Mouse (Mus musculus) hindlimb bud, embryonic 11.5 days (tissue): Measurements from ENCODE around the gene Nccrp1.
A peak's percentile ranks its signal among the peaks of the same experiment; 100 is the strongest.
"Not testable (repeated sequence)": the region's sequence is repeated elsewhere in the genome, so short reads cannot be mapped to it uniquely, and the experiment has no call there.

Experiments
- DNase-seq: peaks from one replicate; pipeline ENCODE4 v3.0.0-alpha.2; 2012; ENCODE audit warnings: low read depth, low spot score; ENCODE audit errors: extremely low spot score

Nccrp1 gene

GRCm38 (mm10) chr7:28527922-28528719, 18.9 kb downstream of the Nccrp1 start:
- peak; percentile 35 for DNase-seq

- not testable (repeated sequence) for DNase-seq
Measured at GRCm38 (mm10) chr7:28522536-28522935, 24.5 kb downstream of the Nccrp1 start, which contains the start of gene Ifnl3. TSS of gene Ifnl3 (plus strand) at chr7:28522836.

- no peak for DNase-seq
Measured at GRCm38 (mm10) chr7:28511441-28511840, 35.6 kb downstream of the Nccrp1 start.

GRCm38 (mm10) chr7:28510405-28510974, 36.6 kb downstream of the Nccrp1 start, which contains the start of gene Ifnl2:
TSS of gene Ifnl2 (minus strand) at chr7:28510455.
- DNase-seq: not testable (repeated sequence)

DNA sequence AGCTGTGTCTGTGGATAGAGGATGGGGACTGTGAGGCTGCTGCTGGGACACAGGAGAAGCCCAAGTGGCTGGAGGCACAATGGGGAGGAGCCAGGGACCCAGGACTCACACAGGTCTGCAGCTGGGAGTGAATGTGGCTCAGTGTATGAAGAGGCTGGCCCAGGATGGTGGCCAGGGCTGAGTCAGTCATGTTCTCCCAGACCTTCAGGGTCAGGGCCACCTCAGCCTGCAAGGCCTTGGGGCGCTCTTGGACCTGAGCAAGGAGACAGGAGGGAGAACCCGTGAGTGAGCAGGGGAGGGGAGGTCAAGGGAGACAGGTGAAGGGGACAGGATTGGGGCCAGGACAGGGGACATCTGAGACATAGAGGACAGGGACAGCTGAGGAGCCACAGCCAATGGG, 37.9 kb downstream of the Nccrp1 start:
- not testable (repeated sequence) for DNase-seq

DNA sequence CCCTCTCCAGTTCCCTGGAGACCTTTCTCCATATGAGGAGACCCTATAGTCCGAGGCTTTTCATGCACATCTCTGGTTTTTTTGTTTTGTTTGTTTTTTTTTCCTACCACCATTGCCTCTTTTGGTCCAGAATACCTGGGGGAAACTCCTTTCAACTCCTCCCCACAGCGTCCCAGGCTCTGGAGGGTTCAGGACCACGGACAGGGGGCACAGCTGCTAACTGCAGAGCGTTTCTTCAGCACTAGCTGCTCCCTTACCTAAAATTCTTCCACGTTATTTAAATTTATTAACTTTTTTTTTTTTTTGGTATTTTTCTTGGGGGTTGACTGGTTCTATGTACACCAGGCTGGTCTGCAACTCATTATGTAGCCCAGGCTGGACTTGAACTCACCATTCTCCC, 41.5 kb downstream of the Nccrp1 start:
- DNase-seq: no peak

GRCm38 (mm10) chr7:28495426-28495825, 51.6 kb downstream of the Nccrp1 start:
- DNase-seq: no peak
